Mouse (Mus musculus): ENCODE measurements at regions not wholly inside any gene's neighbourhood (a gene's known extent, or its start where the extent isn't known, plus 50 kb on each side); places are given as distances from the start of the nearest gene placed in this dataset.
A peak's percentile ranks its signal among the peaks of the same experiment; 100 is the strongest.

GRCm38 (mm10) chr10:9087171-9087570 lies 201.3 kb upstream of the Sash1 start:
- DNase-seq (ENCODE audit: low read depth in 1 of 2, low spot score in 2 of 2): no peak

GRCm38 (mm10) chr10:9086666-9087065 lies 200.8 kb upstream of the Sash1 start:
- DNase-seq (ENCODE audit: low read depth in 1 of 2, low spot score in 2 of 2): no peak

GRCm38 (mm10) chr10:9085441-9085840 lies 199.6 kb upstream of the Sash1 start:
- no peak for DNase-seq (ENCODE audit: low read depth in 1 of 2, low spot score in 2 of 2)

GRCm38 (mm10) chr10:9074916-9075315 lies 189.0 kb upstream of the Sash1 start:
- DNase-seq (ENCODE audit: low read depth in 1 of 2, low spot score in 2 of 2): no peak

GRCm38 (mm10) chr10:9071630-9072029 lies 185.8 kb upstream of the Sash1 start:
- no peak for DNase-seq (ENCODE audit: low read depth in 1 of 2, low spot score in 2 of 2)

GRCm38 (mm10) chr10:9069608-9070190 lies 183.8 kb upstream of the Sash1 start:
- DNase-seq (ENCODE audit: low read depth in 1 of 2, low spot score in 2 of 2): no peak

- no peak for DNase-seq (ENCODE audit: low read depth in 1 of 2, low spot score in 2 of 2)
Measured at GRCm38 (mm10) chr10:9066566-9066965, 180.7 kb upstream of the Sash1 start.

- no peak for DNase-seq (ENCODE audit: low read depth in 1 of 2, low spot score in 2 of 2)
Measured at GRCm38 (mm10) chr10:9061979-9062378, 176.1 kb upstream of the Sash1 start.

- no peak for DNase-seq (ENCODE audit: low read depth in 1 of 2, low spot score in 2 of 2)
Measured at GRCm38 (mm10) chr10:9055274-9055673, 169.4 kb upstream of the Sash1 start.

GRCm38 (mm10) chr10:9053371-9053770 lies 167.5 kb upstream of the Sash1 start:
- no peak for DNase-seq (ENCODE audit: low read depth in 1 of 2, low spot score in 2 of 2)

- no peak for DNase-seq (ENCODE audit: low read depth in 1 of 2, low spot score in 2 of 2)
Measured at GRCm38 (mm10) chr10:9047341-9047740, 161.5 kb upstream of the Sash1 start.

GRCm38 (mm10) chr10:9044746-9045370 lies 159.0 kb upstream of the Sash1 start:
- no peak for DNase-seq (ENCODE audit: low read depth in 1 of 2, low spot score in 2 of 2)

GRCm38 (mm10) chr10:9043507-9043906 lies 157.6 kb upstream of the Sash1 start:
- DNase-seq (ENCODE audit: low read depth in 1 of 2, low spot score in 2 of 2): no peak

GRCm38 (mm10) chr10:9030486-9030885 lies 144.6 kb upstream of the Sash1 start:
- DNase-seq (ENCODE audit: low read depth in 1 of 2, low spot score in 2 of 2): no peak

- DNase-seq (ENCODE audit: low read depth in 1 of 2, low spot score in 2 of 2): no peak
Measured at GRCm38 (mm10) chr10:9029506-9029905, 143.6 kb upstream of the Sash1 start.

GRCm38 (mm10) chr10:9027070-9027807 lies 141.4 kb upstream of the Sash1 start:
- no peak for DNase-seq (ENCODE audit: low read depth in 1 of 2, low spot score in 2 of 2)

- no peak for DNase-seq (ENCODE audit: low read depth in 1 of 2, low spot score in 2 of 2)
Measured at GRCm38 (mm10) chr10:9014810-9015505, 129.1 kb upstream of the Sash1 start.

GRCm38 (mm10) chr10:9013549-9013925 lies 127.7 kb upstream of the Sash1 start:
- no peak for DNase-seq (ENCODE audit: low read depth in 1 of 2, low spot score in 2 of 2)

GRCm38 (mm10) chr10:9012829-9013548 lies 127.1 kb upstream of the Sash1 start:
- DNase-seq (ENCODE audit: low read depth in 1 of 2, low spot score in 2 of 2): peak in 1 of 2 experiments; percentile 2

GRCm38 (mm10) chr10:9011906-9012305 lies 126.0 kb upstream of the Sash1 start:
- DNase-seq (ENCODE audit: low read depth in 1 of 2, low spot score in 2 of 2): no peak

- DNase-seq (ENCODE audit: low read depth in 1 of 2, low spot score in 2 of 2): no peak
Measured at GRCm38 (mm10) chr10:9010191-9010590, 124.3 kb upstream of the Sash1 start.

Measured in monocyte, adult 2 months (primary cell).